Mouse (Mus musculus) lung, embryonic 16.5 days (tissue): ENCODE data around the gene Bag6. TPM values are rescaled to one million over a fixed set of nuclear protein-coding genes. Genes with fewer than 3 reads are reported as not detected.
"Not testable (repeated sequence)": the region's sequence is repeated elsewhere in the genome, so short reads cannot be mapped to it uniquely, and the experiment has no call there.

Experiments used
- ATAC-seq: fragments of 200-750 bp; cut with Nextera tagmentation; 2 replicates; pipeline ENCODE4 v1.8.0; 2017; ENCODE audit warnings: low read depth, mild to moderate bottlenecking, moderate library complexity
- H3K27ac ChIP-seq: fragments of 300-500 bp; sonication (generic); 2 replicates; pipeline ENCODE4 v1.5.1; 2014; ENCODE audit warnings: mild to moderate bottlenecking, control low read depth, low read length
- H3K27me3 ChIP-seq: fragments of 300-500 bp; sonication (generic); 2 replicates; pipeline ENCODE4 v1.6.1; 2014; ENCODE audit warnings: low read depth, low read length, mixed read lengths; ENCODE audit not compliant: control insufficient read depth, insufficient read depth
- H3K36me3 ChIP-seq: fragments of 300-500 bp; sonication (generic); 2 replicates; pipeline ENCODE4 v1.6.1; 2014; ENCODE audit warnings: low read length; ENCODE audit not compliant: control insufficient read depth, insufficient read depth
- H3K4me1 ChIP-seq: fragments of 300-500 bp; sonication (generic); replicated peaks from 2 replicates; pipeline ENCODE4 v1.6.1; 2014; ENCODE audit warnings: low read length, mixed read lengths; ENCODE audit not compliant: control insufficient read depth, insufficient read depth
- H3K4me2 ChIP-seq: fragments of 300-500 bp; sonication (generic); 2 replicates; pipeline ENCODE4 v1.6.1; 2014; ENCODE audit warnings: low read depth, low read length, control low read depth
- H3K4me3 ChIP-seq: fragments of 300-500 bp; sonication (generic); 2 replicates; pipeline ENCODE4 v1.5.1; 2014; ENCODE audit warnings: mild to moderate bottlenecking, low read length, control low read depth
- H3K9ac ChIP-seq: fragments of 300-500 bp; sonication (generic); 2 replicates; pipeline ENCODE4 v1.6.1; 2014; ENCODE audit warnings: low read length, control low read depth
- H3K9me3 ChIP-seq: fragments of 300-500 bp; sonication (generic); 2 replicates; pipeline ENCODE4 v1.6.1; 2016; ENCODE audit warnings: low read length; ENCODE audit not compliant: control insufficient read depth
- WGBS: fragments of 180-500 bp; shearing (Covaris S2); extraction: QIAGEN DNeasy Blood & Tissue Kit; methylation state at CpG from one replicate; pipeline ENCODE4 v1.1.7; 2014; 5-methylcytosine and 5-hydroxymethylcytosine counted together
- polyA plus RNA-seq: library from polyadenylated mRNA; unstranded; fragments of >200 nt; fragmentation: Nextera tagmentation; extraction: Ambion mirVana; gene quantifications from 2 replicates; pipeline ENCODE4 v1.2.1, GENCODE M21; 2015

The Bag6 gene
- polyA plus RNA-seq, 1 experiment from 2014 or later, result 54.9 TPM

- H3K4me1 ChIP-seq, result peaks cover 28% of the 10 kb centered on the region
- not testable (repeated sequence) for H3K4me2 ChIP-seq, H3K4me3 ChIP-seq, H3K36me3 ChIP-seq, H3K27ac ChIP-seq, H3K9ac ChIP-seq, H3K9me3 ChIP-seq, ATAC-seq, H3K27me3 ChIP-seq
- 85% methylated on average over 12 of the region's 12 CpGs for WGBS
Measured at GRCm38 (mm10) chr17:35124261-35124896, 10.6 kb upstream of the Bag6 start.

GRCm38 (mm10) chr17:35125081-35125480 is 9.9 kb upstream of the Bag6 start:
- Histone ChIP-seq H3K27ac (peak overlapping the region; percentile 13; the same call in 1 of the 2 replicates), H3K36me3 (no peaks in the 10 kb centered on the region; the same call in 1 of the 2 replicates), H3K4me3 (no peak overlapping the region; the same call in 1 of the 2 replicates), H3K9me3 (no peaks in the 10 kb centered on the region), H3K4me1 (peaks cover 23% of the 10 kb centered on the region), H3K4me2 (peak overlapping the region; percentile 59; the same call in 1 of the 2 replicates), H3K9ac (peak overlapping the region; percentile 78), H3K27me3 (no peaks in the 10 kb centered on the region)
- no peak for ATAC-seq
- WGBS, result 86% methylated on average over 1 of the region's 1 CpGs

DNA sequence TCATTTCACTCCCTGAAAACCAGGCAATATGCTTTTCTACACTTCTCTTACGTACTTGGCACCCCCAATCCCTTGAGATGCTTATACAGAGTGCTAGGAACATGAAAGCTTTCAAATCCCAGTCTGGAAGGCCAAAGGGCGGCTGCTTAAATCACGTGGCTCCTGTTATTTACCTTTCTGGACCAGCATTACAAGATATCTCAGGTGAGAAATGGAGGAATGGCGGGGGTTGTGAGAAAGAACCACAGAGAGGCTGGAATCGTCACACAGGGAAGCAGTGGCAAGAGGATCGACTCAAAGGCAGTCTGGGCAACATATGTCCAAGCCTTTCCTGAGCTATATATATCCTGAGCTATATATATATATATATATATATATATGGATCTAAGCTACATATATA is 9.4 kb upstream of the Bag6 start:
- WGBS, result 14% methylated on average over 6 of the region's 6 CpGs
- peak overlapping the region; percentile 78; the same call in 1 of the 2 replicates for H3K27ac ChIP-seq
- no peaks in the 10 kb centered on the region; the same call in 1 of the 2 replicates for H3K36me3 ChIP-seq
- peaks cover 20% of the 10 kb centered on the region for H3K4me1 ChIP-seq
- no peaks in the 10 kb centered on the region for H3K27me3 ChIP-seq
- H3K9ac ChIP-seq, result peak overlapping the region; percentile 78
- peak overlapping the region; percentile 59 for H3K4me2 ChIP-seq
- H3K4me3 ChIP-seq, result peak overlapping the region; percentile 62
- ATAC-seq, result no peak
- H3K9me3 ChIP-seq, result no peaks in the 10 kb centered on the region

GRCm38 (mm10) chr17:35126206-35126611 is 8.8 kb upstream of the Bag6 start, which contains the start of gene D17H6S53E:
TSS of gene D17H6S53E (plus strand) at chr17:35126373.
- peak within 1 kb of the TSS; percentile 59 for H3K4me2 ChIP-seq

DNA sequence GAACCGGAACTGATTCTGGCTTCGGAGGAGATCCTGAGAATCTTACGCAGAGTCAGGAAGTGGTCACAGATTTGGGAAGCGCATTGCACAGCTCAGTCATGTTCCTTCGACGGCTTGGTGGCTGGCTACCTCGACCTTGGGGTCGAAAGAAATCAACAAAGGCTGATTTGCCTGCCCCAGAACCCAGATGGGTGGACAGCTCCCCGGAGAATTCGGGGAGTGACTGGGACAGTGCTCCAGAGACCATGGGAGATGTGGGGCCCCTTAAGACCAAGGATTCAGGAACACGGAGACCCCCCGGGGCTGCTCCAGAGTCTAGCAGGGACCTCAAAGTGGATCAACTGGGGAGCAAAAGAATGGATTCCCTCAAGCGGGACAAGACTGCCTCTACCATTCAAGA is 8.0 kb upstream of the Bag6 start:
- ATAC-seq, result no peak
- peak overlapping the region; percentile 78 for H3K9ac ChIP-seq
- no peaks in the 10 kb centered on the region for H3K27me3 ChIP-seq
- no peaks in the 10 kb centered on the region for H3K9me3 ChIP-seq
- peak overlapping the region; percentile 78; the same call in 1 of the 2 replicates for H3K27ac ChIP-seq
- H3K4me2 ChIP-seq, result peak overlapping the region; percentile 59
- peak overlapping the region; percentile 62 for H3K4me3 ChIP-seq
- H3K36me3 ChIP-seq, result no peaks in the 10 kb centered on the region; the same call in 1 of the 2 replicates
- peaks cover 20% of the 10 kb centered on the region for H3K4me1 ChIP-seq
- WGBS, result 50% methylated on average over 13 of the region's 13 CpGs

More at GRCm38 (mm10) chr17:35126206-35126611, 8.8 kb upstream of the Bag6 start, which contains the start of gene D17H6S53E:
- Histone ChIP-seq H3K27ac (peak within 1 kb of the TSS; percentile 78), H3K36me3 (no peaks in the 10 kb centered on the region; the same call in 1 of the 2 replicates), H3K4me1 (peaks cover 20% of the 10 kb centered on the region), H3K4me3 (peak within 1 kb of the TSS; percentile 62), H3K9me3 (no peaks in the 10 kb centered on the region), H3K27me3 (no peaks in the 10 kb centered on the region), H3K9ac (peak within 1 kb of the TSS; percentile 78)
- under 1% methylated on average over 36 of the region's 36 CpGs for WGBS
- peak; percentile 60 for ATAC-seq

DNA sequence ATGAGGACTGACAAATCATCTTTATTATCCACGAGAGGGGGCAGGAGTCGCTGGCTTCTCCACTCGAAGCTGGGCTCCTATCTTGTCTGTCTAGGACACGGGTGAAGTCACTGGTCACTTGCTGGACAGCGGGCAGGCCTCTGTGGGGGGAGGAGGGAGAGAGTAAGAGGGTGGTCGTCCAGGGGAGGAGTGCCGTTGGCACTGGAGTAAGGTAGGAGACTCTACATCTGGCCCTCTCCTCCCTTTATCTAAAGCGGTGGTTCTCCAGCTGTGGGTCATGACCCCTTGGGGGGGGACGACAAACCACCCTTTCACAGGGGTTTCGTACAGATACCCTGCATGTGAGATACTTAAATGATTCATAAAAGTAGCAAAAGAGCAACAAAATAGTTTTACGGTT is 6.0 kb upstream of the Bag6 start:
- peaks cover 20% of the 10 kb centered on the region for H3K4me1 ChIP-seq
- 62% methylated on average over 11 of the region's 11 CpGs for WGBS
- no peak overlapping the region for H3K4me2 ChIP-seq
- ATAC-seq, result no peak
- no peaks in the 10 kb centered on the region for H3K27me3 ChIP-seq
- H3K4me3 ChIP-seq, result no peak overlapping the region
- H3K9me3 ChIP-seq, result no peaks in the 10 kb centered on the region
- no peak overlapping the region for H3K27ac ChIP-seq
- no peak overlapping the region for H3K9ac ChIP-seq
- H3K36me3 ChIP-seq, result no peaks in the 10 kb centered on the region; the same call in 1 of the 2 replicates

DNA sequence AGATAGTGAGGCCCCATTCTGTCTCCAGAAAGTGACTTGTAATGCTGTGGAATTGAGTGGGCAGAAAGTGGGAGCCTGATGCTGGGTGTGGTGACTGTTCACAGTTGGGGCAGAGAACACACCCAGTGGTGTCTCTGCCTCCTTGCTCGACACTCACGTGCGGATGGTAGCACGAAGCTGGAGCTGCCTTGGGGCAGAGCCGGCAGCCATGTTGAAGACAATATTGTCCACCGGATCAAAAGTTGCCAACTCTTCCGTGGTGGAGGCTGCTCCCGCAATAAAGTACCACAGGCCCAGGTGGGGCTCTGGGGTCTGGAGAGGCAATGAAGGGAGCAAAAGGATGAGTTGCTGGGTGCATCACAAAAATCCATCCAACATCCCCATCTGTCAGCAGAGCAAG is 3.9 kb upstream of the Bag6 start:
- peaks cover 13% of the 10 kb centered on the region for H3K4me1 ChIP-seq
- H3K4me2 ChIP-seq, result no peak overlapping the region
- WGBS, result 88% methylated on average over 8 of the region's 8 CpGs
- no peak for ATAC-seq
- H3K36me3 ChIP-seq, result no peaks in the 10 kb centered on the region; the same call in 1 of the 2 replicates
- H3K27me3 ChIP-seq, result no peaks in the 10 kb centered on the region
- H3K27ac ChIP-seq, result no peak overlapping the region
- no peak overlapping the region for H3K9ac ChIP-seq
- no peak overlapping the region for H3K4me3 ChIP-seq
- no peaks in the 10 kb centered on the region for H3K9me3 ChIP-seq

GRCm38 (mm10) chr17:35131500-35132173 is 3.3 kb upstream of the Bag6 start, which contains the start of gene Apom:
TSS of gene Apom (minus strand) at chr17:35132050.
- 72% methylated on average over 15 of the region's 15 CpGs for WGBS
- Histone ChIP-seq H3K4me1 (peaks cover 18% of the 10 kb centered on the region), H3K4me3 (no peak within 1 kb of the TSS), H3K27ac (no peak within 1 kb of the TSS), H3K9ac (no peak within 1 kb of the TSS), H3K9me3 (no peaks in the 10 kb centered on the region), H3K4me2 (no peak within 1 kb of the TSS), H3K36me3 (no peaks in the 10 kb centered on the region; the same call in 1 of the 2 replicates), H3K27me3 (no peaks in the 10 kb centered on the region)
- ATAC-seq, result no peak

DNA sequence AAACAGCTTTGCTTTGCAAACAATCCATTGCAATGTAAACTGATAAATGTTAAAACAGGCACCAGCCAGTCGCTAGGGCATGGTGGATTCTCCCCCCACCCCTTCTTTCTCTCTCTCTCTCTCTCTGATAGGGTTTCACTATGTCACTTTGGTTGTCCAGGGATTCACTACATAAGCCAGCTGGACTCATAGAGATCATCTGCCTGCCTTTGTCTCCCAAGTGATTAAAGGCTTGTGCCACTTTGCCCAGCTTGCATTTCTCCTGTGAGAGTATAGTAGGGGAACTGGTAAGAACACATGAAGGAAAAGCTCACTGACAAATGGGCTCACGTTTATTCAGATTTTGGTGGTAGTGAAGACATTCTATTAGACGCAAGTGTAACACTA is 2.8 kb upstream of the Bag6 start:
- Histone ChIP-seq H3K27me3 (no peaks in the 10 kb centered on the region), H3K36me3 (no peaks in the 10 kb centered on the region; the same call in 1 of the 2 replicates), H3K9ac (no peak overlapping the region), H3K27ac (no peak overlapping the region), H3K9me3 (no peaks in the 10 kb centered on the region), H3K4me2 (no peak overlapping the region), H3K4me3 (no peak overlapping the region), H3K4me1 (peaks cover 17% of the 10 kb centered on the region)
- 61% methylated on average over 3 of the region's 3 CpGs for WGBS
- no peak for ATAC-seq
